Mouse (Mus musculus): ENCODE results near the gene Rap1gap. TPM values are rescaled to one million over a fixed set of nuclear protein-coding genes. Genes with fewer than 3 reads are reported as not detected.

The Rap1gap gene
- polyA plus RNA-seq, 1 experiment: 9.5 TPM

DNA sequence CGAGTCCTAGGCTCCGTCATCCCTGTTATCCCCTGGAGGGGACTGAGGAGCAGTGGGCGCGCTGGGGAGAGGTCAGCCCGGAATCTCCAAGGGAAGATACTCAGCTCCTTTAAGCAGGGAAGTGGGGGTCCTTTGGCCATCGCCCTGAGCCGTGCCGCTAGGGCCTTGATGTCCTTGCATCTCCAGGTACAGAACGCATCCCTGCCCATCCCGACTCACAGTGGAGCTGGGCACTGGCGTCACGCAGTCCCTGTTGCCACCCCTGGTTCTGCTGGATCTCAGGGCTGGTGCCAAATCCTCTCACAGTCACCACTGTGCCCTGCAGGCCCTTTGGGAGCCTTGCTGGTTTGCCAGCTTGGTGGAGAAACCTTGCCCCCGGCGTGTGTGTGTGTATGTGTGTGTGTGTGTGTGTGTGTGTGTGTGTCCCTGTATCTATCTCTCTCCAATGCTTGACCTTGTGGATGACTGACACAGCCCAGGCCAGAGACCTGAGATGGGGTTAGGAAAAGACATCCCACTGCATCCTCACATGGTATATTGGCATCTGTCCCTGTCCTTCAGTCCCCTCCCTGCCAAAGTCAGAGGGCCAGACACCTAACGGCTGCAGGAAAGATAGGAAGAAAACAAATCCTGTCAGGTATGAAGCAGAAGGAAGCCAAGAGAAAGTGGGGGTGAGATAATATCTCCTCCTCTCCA is 602 bp downstream of the Rap1gap start:
- no peaks in the 10 kb centered on the region for H3K27me3 ChIP-seq (ENCODE audit: control insufficient read depth, insufficient read depth, low read length, poor library complexity, severe bottlenecking)
- H3K27ac ChIP-seq (ENCODE audit: insufficient read depth, low read length): no peak overlapping the region
- no peaks in the 10 kb centered on the region for H3K36me3 ChIP-seq (ENCODE audit: control insufficient read depth, insufficient read depth, low read length, poor library complexity, severe bottlenecking)
- no peaks in the 10 kb centered on the region for H3K9me3 ChIP-seq (replicated peaks; ENCODE audit: control insufficient read depth, insufficient read depth, low read length, poor library complexity, severe bottlenecking)
- no peaks in the 10 kb centered on the region for H3K4me1 ChIP-seq (ENCODE audit: control insufficient read depth, insufficient read depth, low read length)
- peak overlapping the region; percentile 65 for H3K4me3 ChIP-seq (ENCODE audit: low read depth, low read length)
- peak overlapping the region; percentile 52 for H3K9ac ChIP-seq (ENCODE audit: low read depth, poor library complexity, severe bottlenecking)
- TF ChIP-seq POLR2A (IDR thresholded peaks at IDR 0.05; ENCODE audit: insufficient read depth, low read length) (no peak), CTCF (IDR thresholded peaks at IDR 0.05; ENCODE audit: low read depth, low read length) (no peak), EP300 (IDR thresholded peaks at IDR 0.05; ENCODE audit: insufficient read depth, low read depth, low read length) (no peak)

DNA sequence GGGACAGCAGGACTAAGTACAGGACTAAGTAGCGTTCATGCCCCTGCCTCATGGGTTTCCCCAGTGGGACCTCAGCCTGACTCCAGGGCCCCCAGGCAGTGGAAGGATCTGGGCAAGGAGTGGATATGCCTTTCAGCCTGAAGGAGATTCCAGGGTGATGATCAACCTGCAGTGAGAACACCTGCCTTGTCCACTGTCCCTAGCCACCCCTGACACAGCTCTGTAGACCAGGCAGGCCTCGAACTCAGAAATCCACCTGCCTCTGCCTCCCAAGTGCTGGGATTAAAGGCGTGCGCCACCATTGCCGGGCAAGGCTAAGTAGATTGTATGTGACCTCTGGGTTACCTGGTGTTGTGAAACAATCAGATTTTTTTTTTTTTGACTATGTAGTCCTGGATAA is 1.3 kb downstream of the Rap1gap start:
- no peaks in the 10 kb centered on the region for H3K27me3 ChIP-seq (ENCODE audit: control insufficient read depth, insufficient read depth, low read length, poor library complexity, severe bottlenecking)
- no peaks in the 10 kb centered on the region for H3K36me3 ChIP-seq (ENCODE audit: control insufficient read depth, insufficient read depth, low read length, poor library complexity, severe bottlenecking)

DNA sequence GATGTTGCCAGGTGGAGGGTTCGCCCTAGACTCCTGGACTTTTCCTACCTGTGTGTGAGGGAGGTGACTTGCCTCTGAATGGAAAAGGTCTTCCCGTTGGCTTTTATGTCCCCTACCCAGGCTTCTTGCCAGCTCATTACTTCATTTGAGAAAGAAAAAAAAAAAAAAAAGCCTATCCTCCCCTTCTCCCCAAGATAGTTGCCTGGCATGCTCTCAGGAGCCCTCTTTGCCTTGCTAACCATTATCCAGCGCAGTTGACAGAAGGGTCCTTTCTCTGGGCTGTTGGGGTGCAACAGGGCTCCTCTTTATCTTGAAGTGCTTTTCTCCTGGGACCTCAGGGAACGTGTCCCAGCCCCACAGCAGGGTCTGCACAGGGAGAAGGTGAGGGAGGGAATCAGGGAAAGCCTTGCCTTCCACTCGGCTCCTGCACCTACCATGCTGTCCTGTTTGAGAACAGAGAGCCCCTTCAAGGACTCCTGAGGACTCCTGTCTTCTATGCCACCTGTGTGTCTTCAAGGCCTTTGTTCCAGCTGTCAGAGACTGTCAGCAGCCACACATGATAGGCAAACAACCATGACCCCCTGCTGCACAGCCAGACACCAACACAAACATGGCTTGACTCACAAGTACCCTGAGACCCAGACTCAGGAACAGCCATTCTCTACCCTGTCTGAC is 1.9 kb downstream of the Rap1gap start:
- Histone ChIP-seq H3K9me3 (replicated peaks; ENCODE audit: control insufficient read depth, insufficient read depth, low read length, poor library complexity, severe bottlenecking) (no peaks in the 10 kb centered on the region), H3K27me3 (ENCODE audit: control insufficient read depth, insufficient read depth, low read length, poor library complexity, severe bottlenecking) (no peaks in the 10 kb centered on the region), H3K9ac (ENCODE audit: low read depth, poor library complexity, severe bottlenecking) (no peak overlapping the region), H3K4me1 (ENCODE audit: control insufficient read depth, insufficient read depth, low read length) (no peaks in the 10 kb centered on the region), H3K27ac (ENCODE audit: insufficient read depth, low read length) (no peak overlapping the region), H3K36me3 (ENCODE audit: control insufficient read depth, insufficient read depth, low read length, poor library complexity, severe bottlenecking) (no peaks in the 10 kb centered on the region), H3K4me3 (ENCODE audit: low read depth, low read length) (no peak overlapping the region)
- no peak for TF ChIP-seq POLR2A (IDR thresholded peaks at IDR 0.05; ENCODE audit: insufficient read depth, low read length)
- no peak for TF ChIP-seq EP300 (IDR thresholded peaks at IDR 0.05; ENCODE audit: insufficient read depth, low read depth, low read length)
- no peak for TF ChIP-seq CTCF (IDR thresholded peaks at IDR 0.05; ENCODE audit: low read depth, low read length)

More for the DNA sequence above, 1.3 kb downstream of the Rap1gap start:
- no peak overlapping the region for H3K4me3 ChIP-seq (ENCODE audit: low read depth, low read length)
- no peaks in the 10 kb centered on the region for H3K4me1 ChIP-seq (ENCODE audit: control insufficient read depth, insufficient read depth, low read length)
- TF ChIP-seq EP300 (IDR thresholded peaks at IDR 0.05; ENCODE audit: insufficient read depth, low read depth, low read length): no peak
- no peak for TF ChIP-seq CTCF (IDR thresholded peaks at IDR 0.05; ENCODE audit: low read depth, low read length)
- TF ChIP-seq POLR2A (IDR thresholded peaks at IDR 0.05; ENCODE audit: insufficient read depth, low read length): no peak
- no peaks in the 10 kb centered on the region for H3K9me3 ChIP-seq (replicated peaks; ENCODE audit: control insufficient read depth, insufficient read depth, low read length, poor library complexity, severe bottlenecking)
- no peak overlapping the region for H3K9ac ChIP-seq (ENCODE audit: low read depth, poor library complexity, severe bottlenecking)
- H3K27ac ChIP-seq (ENCODE audit: insufficient read depth, low read length): no peak overlapping the region

DNA sequence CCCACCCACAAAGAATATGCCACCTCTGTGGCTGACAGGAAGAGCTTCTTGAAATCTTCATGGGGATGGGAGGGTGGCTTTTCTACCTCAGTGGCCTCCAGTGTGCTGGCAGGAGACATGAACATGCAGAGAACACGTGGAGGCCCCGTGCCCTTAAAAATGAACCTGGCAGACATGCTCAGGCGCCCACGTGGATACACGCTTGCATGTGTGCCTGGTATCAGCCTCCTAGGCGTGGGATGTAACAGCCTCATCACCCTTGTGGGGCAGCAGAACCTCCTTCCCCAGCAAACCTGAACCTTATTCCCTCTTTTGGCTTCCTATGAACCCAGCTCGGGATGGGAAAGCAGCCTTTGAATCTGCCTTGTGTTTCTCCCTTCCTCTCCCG is 2.4 kb downstream of the Rap1gap start:
- H3K27ac ChIP-seq (ENCODE audit: insufficient read depth, low read length): no peak overlapping the region
- no peak for TF ChIP-seq EP300 (IDR thresholded peaks at IDR 0.05; ENCODE audit: insufficient read depth, low read depth, low read length)
- no peak for TF ChIP-seq POLR2A (IDR thresholded peaks at IDR 0.05; ENCODE audit: insufficient read depth, low read length)
- no peak for TF ChIP-seq CTCF (IDR thresholded peaks at IDR 0.05; ENCODE audit: low read depth, low read length)
- no peaks in the 10 kb centered on the region for H3K4me1 ChIP-seq (ENCODE audit: control insufficient read depth, insufficient read depth, low read length)
- no peaks in the 10 kb centered on the region for H3K36me3 ChIP-seq (ENCODE audit: control insufficient read depth, insufficient read depth, low read length, poor library complexity, severe bottlenecking)
- H3K27me3 ChIP-seq (ENCODE audit: control insufficient read depth, insufficient read depth, low read length, poor library complexity, severe bottlenecking): no peaks in the 10 kb centered on the region
- no peak overlapping the region for H3K4me3 ChIP-seq (ENCODE audit: low read depth, low read length)
- no peaks in the 10 kb centered on the region for H3K9me3 ChIP-seq (replicated peaks; ENCODE audit: control insufficient read depth, insufficient read depth, low read length, poor library complexity, severe bottlenecking)
- no peak overlapping the region for H3K9ac ChIP-seq (ENCODE audit: low read depth, poor library complexity, severe bottlenecking)

DNA sequence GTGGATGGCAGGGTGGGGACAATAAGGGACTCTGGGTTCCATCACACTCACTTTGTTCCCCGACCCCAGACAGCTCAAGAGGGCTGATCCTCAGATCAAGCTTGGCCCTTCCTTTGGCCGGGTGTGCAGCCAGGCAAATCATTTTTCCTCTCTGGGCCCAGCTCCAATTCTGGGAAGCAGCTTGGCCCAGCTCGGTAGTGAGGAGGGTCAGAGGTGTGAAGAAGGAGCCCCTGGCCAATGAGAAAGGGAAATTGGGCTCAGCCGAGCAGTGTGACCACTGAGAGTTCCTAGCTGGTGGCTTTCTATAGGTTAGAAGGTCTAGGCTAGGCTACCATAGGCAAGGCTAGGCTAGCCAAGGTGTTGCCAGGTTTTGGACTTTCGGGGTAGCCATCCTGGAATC is 3.2 kb downstream of the Rap1gap start:
- no peak overlapping the region for H3K9ac ChIP-seq (ENCODE audit: low read depth, poor library complexity, severe bottlenecking)
- no peaks in the 10 kb centered on the region for H3K9me3 ChIP-seq (replicated peaks; ENCODE audit: control insufficient read depth, insufficient read depth, low read length, poor library complexity, severe bottlenecking)
- H3K4me1 ChIP-seq (ENCODE audit: control insufficient read depth, insufficient read depth, low read length): no peaks in the 10 kb centered on the region
- no peak overlapping the region for H3K4me3 ChIP-seq (ENCODE audit: low read depth, low read length)
- no peaks in the 10 kb centered on the region for H3K36me3 ChIP-seq (ENCODE audit: control insufficient read depth, insufficient read depth, low read length, poor library complexity, severe bottlenecking)
- no peak overlapping the region for H3K27ac ChIP-seq (ENCODE audit: insufficient read depth, low read length)
- H3K27me3 ChIP-seq (ENCODE audit: control insufficient read depth, insufficient read depth, low read length, poor library complexity, severe bottlenecking): no peaks in the 10 kb centered on the region
- no peak for TF ChIP-seq EP300 (IDR thresholded peaks at IDR 0.05; ENCODE audit: insufficient read depth, low read depth, low read length)
- no peak for TF ChIP-seq CTCF (IDR thresholded peaks at IDR 0.05; ENCODE audit: low read depth, low read length)
- TF ChIP-seq POLR2A (IDR thresholded peaks at IDR 0.05; ENCODE audit: insufficient read depth, low read length): no peak

Data from ES-Bruce4 (cell line).